In the genomic region with DNA sequence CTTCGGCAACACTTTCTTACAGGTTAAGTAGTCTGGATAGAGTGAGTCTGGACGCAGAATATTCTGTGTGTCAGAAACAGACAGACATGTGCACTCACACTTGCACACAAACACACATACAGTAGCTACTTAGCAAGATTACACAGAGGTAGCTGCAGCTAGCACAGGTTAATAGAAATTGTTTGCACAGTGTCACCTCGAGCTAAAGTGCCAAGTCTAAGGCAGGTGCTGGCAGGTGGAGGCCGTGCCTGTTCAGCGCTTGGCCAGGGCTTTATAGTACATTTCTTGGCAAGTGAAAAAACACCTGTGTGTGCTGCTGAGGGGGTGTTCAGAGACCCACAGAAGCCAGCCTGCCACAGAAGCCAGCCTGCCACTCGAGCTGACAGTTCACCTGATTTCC, we compare ENCODE assay signal across 21 mouse cellular contexts. TPM values are rescaled to one million over a fixed set of nuclear protein-coding genes. Genes with fewer than 3 reads are reported as not detected.
DNase-seq lines count a peak whose midpoint lies in the region; ATAC-seq and TF ChIP-seq lines count a peak whose summit lies in the region.
"Had no signal": no experiment of that assay in that cellular context is flagged by ENCODE, and none has a peak within 500 bp of the region (broad histone marks: within the 10 kb centered on the region; RNA-seq: fewer than 3 reads in every experiment).

No protein-coding gene starts in this region.

- H3K9me3 ChIP-seq in intestine, embryonic 15.5 days, result no peaks in the 10 kb centered on the region
- no peaks in the 10 kb centered on the region for H3K9me3 ChIP-seq in intestine, postnatal 0 days (ENCODE audit: control insufficient read depth)
- no peaks in the 10 kb centered on the region for H3K9me3 ChIP-seq in intestine, embryonic 16.5 days (ENCODE audit: control insufficient read depth, low read length)
- no peaks in the 10 kb centered on the region for H3K9me3 ChIP-seq in stomach, embryonic 16.5 days (replicated peaks; ENCODE audit: control insufficient read depth, low read length)
- H3K9me3 ChIP-seq: embryonic facial prominence, embryonic 10.5 days; forebrain, embryonic 13.5 days; heart, embryonic 13.5 days had no signal

- no peak overlapping the region for H3K4me3 ChIP-seq in intestine, embryonic 15.5 days (replicated peaks)
- H3K4me3 ChIP-seq in intestine, postnatal 0 days (ENCODE audit: low read depth, low read length), result no peak overlapping the region
- H3K4me3 ChIP-seq in intestine, embryonic 16.5 days (ENCODE audit: low read length), result no peak overlapping the region
- no peak overlapping the region for H3K4me3 ChIP-seq in stomach, embryonic 16.5 days (replicated peaks; ENCODE audit: low read length)
- H3K4me3 ChIP-seq: embryonic facial prominence, embryonic 10.5 days; forebrain, embryonic 13.5 days; gastrocnemius, adult 2 months; heart, embryonic 13.5 days had no signal

- no peaks in the 10 kb centered on the region for H3K27me3 ChIP-seq in intestine, embryonic 15.5 days (replicated peaks)
- H3K27me3 ChIP-seq in intestine, postnatal 0 days (replicated peaks; ENCODE audit: control insufficient read depth, insufficient read depth, low read length), result no peaks in the 10 kb centered on the region
- no peaks in the 10 kb centered on the region for H3K27me3 ChIP-seq in intestine, embryonic 16.5 days (replicated peaks; ENCODE audit: control insufficient read depth, insufficient read depth, low read length)
- no peaks in the 10 kb centered on the region for H3K27me3 ChIP-seq in stomach, embryonic 16.5 days (ENCODE audit: control insufficient read depth, insufficient read depth, low read length)
- H3K27me3 ChIP-seq: forebrain, embryonic 13.5 days; heart, embryonic 13.5 days had no signal

- ATAC-seq in intestine, embryonic 15.5 days, result peak; percentile 17; the same call in 1 of the 2 replicates
- no peak for ATAC-seq in intestine, postnatal 0 days
- ATAC-seq in intestine, embryonic 16.5 days, result peak; percentile 40; the same call in 1 of the 2 replicates
- peak; percentile 84; the same call in 1 of the 2 replicates for ATAC-seq in stomach, embryonic 16.5 days (ENCODE audit: insufficient read depth, low FRiP score)
- ATAC-seq in megakaryocyte-erythroid progenitor cell, adult 5-6 weeks (replicated peaks; ENCODE audit: low FRiP score, low TSS enrichment, poor library complexity, severe bottlenecking), result no peak
- ATAC-seq: forebrain, embryonic 13.5 days; forebrain, postnatal 0 days had no signal

- DNase-seq in lung, postnatal 25 days (ENCODE audit: low spot score), result peak; percentile 5
- DNase-seq in adrenal gland, postnatal 4 days (ENCODE audit: low spot score in 2 of 2), result no peak
- DNase-seq: adrenal gland, postnatal 10 days; cerebellum, adult 11-12 months; cerebellum, adult 9-11 months; forebrain, postnatal 0 days; gastrocnemius, adult 2 months; gastrocnemius, postnatal 25 days; heart, postnatal 36 days had no signal

- no peak overlapping the region for H3K27ac ChIP-seq in intestine, embryonic 15.5 days
- H3K27ac ChIP-seq in intestine, postnatal 0 days (ENCODE audit: low read depth, low read length), result no peak overlapping the region
- H3K27ac ChIP-seq in intestine, embryonic 16.5 days (ENCODE audit: low read length), result no peak overlapping the region
- no peak overlapping the region; the same call in 1 of the 2 replicates for H3K27ac ChIP-seq in stomach, embryonic 16.5 days (ENCODE audit: low read length)
- H3K27ac ChIP-seq: embryonic facial prominence, embryonic 10.5 days; forebrain, embryonic 13.5 days; gastrocnemius, adult 2 months; heart, embryonic 13.5 days had no signal

- 77% methylated on average over 6 of the region's 6 CpGs for WGBS in intestine, embryonic 15.5 days
- WGBS in intestine, postnatal 0 days, result 70% methylated on average over 6 of the region's 6 CpGs
- 75% methylated on average over 6 of the region's 6 CpGs for WGBS in intestine, embryonic 16.5 days
- 61% methylated on average over 6 of the region's 6 CpGs for WGBS in stomach, embryonic 16.5 days

- H3K36me3 ChIP-seq in intestine, embryonic 15.5 days, result no peaks in the 10 kb centered on the region
- H3K36me3 ChIP-seq in intestine, postnatal 0 days (ENCODE audit: control insufficient read depth, insufficient read depth), result no peaks in the 10 kb centered on the region
- H3K36me3 ChIP-seq in intestine, embryonic 16.5 days (ENCODE audit: control insufficient read depth, insufficient read depth, low read length), result no peaks in the 10 kb centered on the region
- no peaks in the 10 kb centered on the region for H3K36me3 ChIP-seq in stomach, embryonic 16.5 days (ENCODE audit: control insufficient read depth, insufficient read depth, low read length)
- H3K36me3 ChIP-seq: embryonic facial prominence, embryonic 10.5 days had no signal

- no peak overlapping the region for H3K9ac ChIP-seq in intestine, embryonic 15.5 days
- no peak overlapping the region for H3K9ac ChIP-seq in intestine, postnatal 0 days (ENCODE audit: low read depth, low read length)
- H3K9ac ChIP-seq in intestine, embryonic 16.5 days (ENCODE audit: low read depth, low read length), result no peak overlapping the region
- no peak overlapping the region for H3K9ac ChIP-seq in stomach, embryonic 16.5 days (ENCODE audit: low read length)
- H3K9ac ChIP-seq: forebrain, embryonic 13.5 days; forebrain, postnatal 0 days; heart, embryonic 13.5 days had no signal

- no peak for TF ChIP-seq CTCF in intestine, postnatal 0 days (IDR thresholded peaks at IDR 0.05; ENCODE audit: low read depth)

- no peaks in the 10 kb centered on the region for H3K4me1 ChIP-seq in intestine, embryonic 15.5 days (replicated peaks)
- H3K4me1 ChIP-seq in intestine, postnatal 0 days (replicated peaks; ENCODE audit: control insufficient read depth, insufficient read depth, low read length), result no peaks in the 10 kb centered on the region
- no peaks in the 10 kb centered on the region for H3K4me1 ChIP-seq in intestine, embryonic 16.5 days (ENCODE audit: control insufficient read depth, insufficient read depth, low read length)
- H3K4me1 ChIP-seq in stomach, embryonic 16.5 days (ENCODE audit: control insufficient read depth, insufficient read depth, low read length), result no peaks in the 10 kb centered on the region
- H3K4me1 ChIP-seq: embryonic facial prominence, embryonic 10.5 days; forebrain, embryonic 13.5 days had no signal

- H3K4me2 ChIP-seq in intestine, embryonic 15.5 days (replicated peaks), result no peak overlapping the region
- no peak overlapping the region for H3K4me2 ChIP-seq in intestine, postnatal 0 days (replicated peaks; ENCODE audit: low read depth)
- no peak overlapping the region for H3K4me2 ChIP-seq in intestine, embryonic 16.5 days (ENCODE audit: low read depth, low read length)
- no peak overlapping the region for H3K4me2 ChIP-seq in stomach, embryonic 16.5 days (ENCODE audit: low read depth, low read length)
- H3K4me2 ChIP-seq: forebrain, embryonic 13.5 days; heart, embryonic 13.5 days had no signal

RNA-seq across cellular contexts. Expression of a gene that starts 41.9 kb away (rescaled TPM):
- polyA plus RNA-seq in intestine, embryonic 15.5 days (2015; fragmentation: Nextera tagmentation; extraction: Ambion mirVana), result 0.09 and 0.15 TPM in 2 replicates
- polyA plus RNA-seq in intestine, postnatal 0 days (2015; fragmentation: Nextera tagmentation; extraction: Ambion mirVana), result not detected in 2 replicates
- not detected in 2 replicates for polyA plus RNA-seq in intestine, embryonic 16.5 days (2015; fragmentation: Nextera tagmentation; extraction: Ambion mirVana)
- 0.12 and 0.14 TPM in 2 replicates for polyA plus RNA-seq in stomach, embryonic 16.5 days (2015; fragmentation: Nextera tagmentation; extraction: Ambion mirVana)
- total RNA-seq in megakaryocyte-erythroid progenitor cell, adult 5-6 weeks (2014; fragmentation: Nextera tagmentation), result not detected in 2 replicates
- total RNA-seq in megakaryocyte-erythroid progenitor cell, adult 5-6 weeks (2017), result not detected in 2 replicates
- total RNA-seq in adrenal gland, postnatal 4 days (2021), result not detected
- total RNA-seq: adrenal gland, postnatal 10 days; gastrocnemius, adult 2 months; gastrocnemius, postnatal 25 days; granulocyte monocyte progenitor cell, adult 5-6 weeks; heart, postnatal 36 days; MEL had no signal
- polyA plus RNA-seq: embryonic facial prominence, embryonic 10.5 days; forebrain, embryonic 13.5 days; heart, embryonic 13.5 days; heart, postnatal 0 days; hindbrain, embryonic 11.5 days had no signal

Comparison
In these comparisons a context has a peak if more than half of its experiments do, and no peak if none do; other contexts are left out.
1. ATAC-seq: peak in intestine, embryonic 15.5 days (single experiment), intestine, embryonic 16.5 days (single experiment) and stomach, embryonic 16.5 days (single experiment); none in intestine, postnatal 0 days (single experiment) and megakaryocyte-erythroid progenitor cell, adult 5-6 weeks (single experiment).